Mouse (Mus musculus): ENCODE data around the gene Tufm. TPM values are rescaled to one million over a fixed set of nuclear protein-coding genes. Genes with fewer than 3 reads are reported as not detected.

Gene Tufm
- polyA plus RNA-seq, 1 experiment = 71.4 TPM

DNA sequence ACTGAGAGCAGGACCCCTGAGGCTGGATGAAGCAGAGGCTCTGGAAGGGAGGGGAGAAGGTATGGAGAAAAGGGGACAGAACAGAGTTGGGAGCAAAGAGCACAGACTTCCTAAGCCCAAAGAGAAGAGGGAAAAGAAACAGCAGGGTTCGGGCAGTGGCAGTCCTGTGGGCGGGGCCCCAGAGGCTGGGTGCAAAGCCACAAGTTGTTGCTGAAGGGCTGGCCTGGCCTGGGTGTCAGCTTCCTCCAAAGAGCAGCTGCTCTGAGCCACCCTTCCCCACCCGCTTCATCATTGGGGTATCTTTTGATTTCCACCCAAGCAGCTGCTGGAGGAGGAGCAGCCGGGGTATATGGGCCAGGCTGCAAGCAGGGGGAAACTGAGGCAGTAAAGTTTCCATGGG, 23.0 kb upstream of the Tufm start:
- H3K4me1 ChIP-seq (ENCODE audit: control insufficient read depth, insufficient read depth, low read length) = no peaks in the 10 kb centered on the region
- H3K27ac ChIP-seq (ENCODE audit: insufficient read depth, low read length) = no peak overlapping the region
- TF ChIP-seq POLR2A (IDR thresholded peaks at IDR 0.05; ENCODE audit: low read depth, low read length) (no peak), CTCF (IDR thresholded peaks at IDR 0.05; ENCODE audit: borderline replicate concordance, insufficient read depth, low read length) (no peak)

DNA sequence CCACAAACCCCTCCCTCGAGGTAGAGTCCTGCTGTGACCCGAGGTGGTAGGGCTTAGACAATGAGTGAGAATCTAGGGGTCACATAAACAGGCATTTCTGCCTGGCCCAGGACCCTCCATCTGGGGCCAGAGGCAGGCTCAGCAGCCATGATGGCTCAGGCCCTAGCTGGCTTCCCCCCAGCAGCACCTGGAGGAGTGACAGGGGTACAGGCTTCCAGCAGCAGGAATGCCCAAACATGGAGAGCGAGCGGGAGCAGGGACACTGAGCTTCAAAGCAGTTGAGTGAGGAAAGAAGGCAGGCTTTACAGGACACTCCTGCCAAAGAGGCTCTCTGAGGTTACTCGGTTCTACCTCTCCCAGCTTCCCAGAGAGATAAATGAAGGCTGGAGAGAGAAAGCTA, 22.3 kb upstream of the Tufm start:
- H3K27ac ChIP-seq (ENCODE audit: insufficient read depth, low read length) = no peak overlapping the region
- no peak overlapping the region for H3K4me3 ChIP-seq (ENCODE audit: insufficient read depth, low read length)
- TF ChIP-seq CTCF (IDR thresholded peaks at IDR 0.05; ENCODE audit: borderline replicate concordance, insufficient read depth, low read length) (no peak), POLR2A (IDR thresholded peaks at IDR 0.05; ENCODE audit: low read depth, low read length) (no peak)
- no peaks in the 10 kb centered on the region for H3K4me1 ChIP-seq (ENCODE audit: control insufficient read depth, insufficient read depth, low read length)

More for the DNA sequence above, 23.0 kb upstream of the Tufm start:
- H3K4me3 ChIP-seq (ENCODE audit: insufficient read depth, low read length) = no peak overlapping the region

DNA sequence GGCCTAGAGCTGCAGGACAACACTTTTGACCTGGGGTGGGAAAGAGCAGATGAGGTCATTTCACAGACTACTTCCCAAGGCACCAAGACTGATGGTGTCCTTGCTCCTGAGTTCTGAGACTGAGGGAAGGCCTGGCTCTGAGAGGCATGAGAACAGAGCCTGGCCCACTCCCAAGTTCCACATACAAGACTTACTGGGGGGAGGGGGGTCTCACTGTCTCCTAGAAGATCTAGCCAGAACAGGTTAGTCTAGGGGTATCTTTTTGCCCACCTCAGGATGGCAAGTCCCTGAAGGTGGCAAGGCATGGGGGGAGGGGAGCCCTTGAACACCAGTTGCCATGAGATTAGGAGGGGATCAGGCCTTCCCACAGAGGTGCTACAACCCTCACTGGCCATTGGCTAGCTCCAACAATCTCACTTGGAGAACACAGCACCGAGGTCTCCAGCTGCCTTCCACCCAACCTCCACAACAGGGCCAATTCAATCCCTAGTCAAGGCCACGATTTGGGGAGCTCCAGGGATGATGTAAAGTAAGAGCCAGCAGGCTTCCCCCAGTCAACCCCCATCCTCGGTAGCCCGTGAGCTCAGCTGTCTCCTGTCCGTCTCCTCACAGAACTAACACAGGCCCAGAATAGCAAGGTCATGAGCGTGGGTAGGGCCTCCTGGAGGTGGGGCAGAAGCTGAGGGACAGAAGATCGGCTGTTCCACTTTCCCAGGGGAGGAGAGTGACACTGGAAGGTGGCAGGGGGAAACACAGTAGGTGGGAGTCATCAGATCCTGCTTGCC, 21.7 kb upstream of the Tufm start:
- H3K4me3 ChIP-seq (ENCODE audit: insufficient read depth, low read length) = no peak overlapping the region
- no peaks in the 10 kb centered on the region for H3K4me1 ChIP-seq (ENCODE audit: control insufficient read depth, insufficient read depth, low read length)
- no peak overlapping the region for H3K27ac ChIP-seq (ENCODE audit: insufficient read depth, low read length)
- TF ChIP-seq CTCF (IDR thresholded peaks at IDR 0.05; ENCODE audit: borderline replicate concordance, insufficient read depth, low read length) (no peak), POLR2A (IDR thresholded peaks at IDR 0.05; ENCODE audit: low read depth, low read length) (no peak)

DNA sequence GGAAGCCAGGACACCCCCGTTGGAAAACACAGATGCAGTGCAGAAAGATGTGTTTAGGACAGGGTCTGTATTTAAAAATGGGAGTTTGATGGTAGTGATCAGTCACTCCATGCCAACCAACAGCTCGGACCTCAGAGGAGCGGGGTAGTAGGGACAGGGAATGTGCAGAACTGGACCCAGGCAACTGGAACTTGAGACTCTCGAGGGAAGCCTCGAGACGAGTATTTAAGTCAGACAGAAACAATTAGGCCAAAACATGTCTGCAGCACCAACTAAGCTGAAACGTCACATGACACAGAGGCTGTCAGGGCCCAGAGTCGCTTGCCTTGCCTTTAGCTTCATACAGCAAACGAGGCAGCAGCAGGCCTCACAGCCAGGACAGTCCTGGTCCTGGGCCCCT, 21.0 kb upstream of the Tufm start:
- TF ChIP-seq CTCF (IDR thresholded peaks at IDR 0.05; ENCODE audit: borderline replicate concordance, insufficient read depth, low read length) (no peak), POLR2A (IDR thresholded peaks at IDR 0.05; ENCODE audit: low read depth, low read length) (no peak)
- H3K4me1 ChIP-seq (ENCODE audit: control insufficient read depth, insufficient read depth, low read length) = no peaks in the 10 kb centered on the region
- H3K4me3 ChIP-seq (ENCODE audit: insufficient read depth, low read length) = no peak overlapping the region
- H3K27ac ChIP-seq (ENCODE audit: insufficient read depth, low read length) = no peak overlapping the region

DNA sequence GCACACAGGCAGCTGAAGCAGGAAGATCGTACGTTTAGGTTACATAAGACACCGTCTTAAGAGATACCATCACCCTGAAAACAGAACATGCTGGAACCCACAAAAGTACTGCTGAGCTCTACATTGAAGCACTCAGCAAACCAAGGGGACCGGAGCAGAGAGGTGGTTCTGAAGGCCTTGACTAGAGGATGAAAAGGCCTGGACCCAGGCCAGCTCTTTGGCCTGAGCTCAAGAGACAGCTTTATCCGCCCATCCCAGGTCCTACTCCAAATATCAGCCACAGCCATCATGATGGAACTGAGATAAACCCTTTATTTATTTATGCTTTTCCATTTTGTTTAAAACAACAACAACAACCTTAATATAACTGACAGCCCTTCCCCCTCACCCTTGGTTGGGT, 20.5 kb upstream of the Tufm start:
- TF ChIP-seq CTCF (IDR thresholded peaks at IDR 0.05; ENCODE audit: borderline replicate concordance, insufficient read depth, low read length) = no peak
- no peak for TF ChIP-seq POLR2A (IDR thresholded peaks at IDR 0.05; ENCODE audit: low read depth, low read length)
- Histone ChIP-seq H3K27ac (ENCODE audit: insufficient read depth, low read length) (no peak overlapping the region), H3K4me3 (ENCODE audit: insufficient read depth, low read length) (no peak overlapping the region), H3K4me1 (ENCODE audit: control insufficient read depth, insufficient read depth, low read length) (no peaks in the 10 kb centered on the region)

DNA sequence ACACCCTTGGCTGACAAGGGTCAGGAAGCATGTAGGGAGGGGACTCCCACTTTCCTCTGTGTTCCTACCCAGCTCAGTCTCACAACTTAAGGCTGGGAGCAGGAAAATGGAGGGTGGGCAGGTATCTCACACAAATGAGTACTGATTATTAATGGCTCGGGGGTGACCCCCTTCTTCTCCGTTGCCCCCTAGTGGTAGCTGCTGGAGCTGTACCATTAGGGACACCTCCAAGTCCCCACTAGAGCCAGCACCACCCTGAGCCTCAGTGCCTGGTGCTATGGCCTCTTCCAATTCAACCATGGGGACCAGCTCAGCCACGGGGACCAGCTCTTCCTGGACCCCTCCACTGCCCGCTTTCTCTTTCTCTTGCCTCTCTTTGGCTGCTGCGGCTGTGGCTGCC, 19.9 kb upstream of the Tufm start:
- H3K4me3 ChIP-seq (ENCODE audit: insufficient read depth, low read length) = no peak overlapping the region
- TF ChIP-seq CTCF (IDR thresholded peaks at IDR 0.05; ENCODE audit: borderline replicate concordance, insufficient read depth, low read length) (peak; percentile 27; the same call in 1 of the 2 replicates), POLR2A (IDR thresholded peaks at IDR 0.05; ENCODE audit: low read depth, low read length) (no peak)
- H3K27ac ChIP-seq (ENCODE audit: insufficient read depth, low read length) = no peak overlapping the region
- H3K4me1 ChIP-seq (ENCODE audit: control insufficient read depth, insufficient read depth, low read length) = no peaks in the 10 kb centered on the region

DNA sequence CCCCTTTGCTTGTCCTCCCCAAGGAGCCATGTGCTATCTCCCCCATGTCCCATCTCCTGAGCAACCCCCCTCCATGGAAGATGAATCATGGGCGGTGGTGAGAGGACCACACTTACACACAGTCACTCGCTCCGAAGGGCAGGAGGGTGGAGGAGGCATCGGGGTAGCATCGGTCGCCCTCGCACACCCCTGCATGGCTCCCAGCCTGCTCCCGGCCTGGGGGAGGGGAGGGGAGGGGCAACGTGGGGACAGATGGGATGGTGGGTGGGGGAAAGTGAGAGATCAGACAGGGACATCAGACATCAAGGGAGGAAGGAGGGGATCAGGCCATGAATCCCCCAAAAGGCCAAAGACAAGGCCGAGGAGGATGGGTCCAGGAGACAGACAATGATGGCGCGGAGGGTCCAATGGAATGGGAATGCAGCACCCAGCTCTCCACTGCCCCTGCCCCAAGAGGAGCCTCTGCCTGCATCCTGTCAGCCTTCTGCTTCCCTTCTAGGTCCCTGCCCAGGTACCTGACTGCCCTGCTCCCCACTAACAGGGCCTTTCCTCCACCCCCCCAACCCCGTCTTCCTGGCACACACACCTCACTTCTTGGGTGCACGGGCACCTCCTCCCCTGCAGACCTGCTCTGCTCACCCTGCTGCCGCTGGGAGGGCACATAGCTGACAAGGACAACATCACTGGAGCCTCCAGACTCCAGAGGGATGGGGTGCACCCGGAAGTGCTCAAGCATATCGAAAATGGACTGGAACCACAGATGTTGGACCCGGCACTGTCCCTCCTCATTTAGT, 19.1 kb upstream of the Tufm start:
- no peak overlapping the region for H3K4me3 ChIP-seq (ENCODE audit: insufficient read depth, low read length)
- TF ChIP-seq POLR2A (IDR thresholded peaks at IDR 0.05; ENCODE audit: low read depth, low read length) = no peak
- TF ChIP-seq CTCF (IDR thresholded peaks at IDR 0.05; ENCODE audit: borderline replicate concordance, insufficient read depth, low read length) = no peak
- 0 out of 2 replicates have a peak, but pooled peaks cover 1% of the 10 kb centered on the region for H3K4me1 ChIP-seq (ENCODE audit: control insufficient read depth, insufficient read depth, low read length)
- no peak overlapping the region for H3K27ac ChIP-seq (ENCODE audit: insufficient read depth, low read length)

DNA sequence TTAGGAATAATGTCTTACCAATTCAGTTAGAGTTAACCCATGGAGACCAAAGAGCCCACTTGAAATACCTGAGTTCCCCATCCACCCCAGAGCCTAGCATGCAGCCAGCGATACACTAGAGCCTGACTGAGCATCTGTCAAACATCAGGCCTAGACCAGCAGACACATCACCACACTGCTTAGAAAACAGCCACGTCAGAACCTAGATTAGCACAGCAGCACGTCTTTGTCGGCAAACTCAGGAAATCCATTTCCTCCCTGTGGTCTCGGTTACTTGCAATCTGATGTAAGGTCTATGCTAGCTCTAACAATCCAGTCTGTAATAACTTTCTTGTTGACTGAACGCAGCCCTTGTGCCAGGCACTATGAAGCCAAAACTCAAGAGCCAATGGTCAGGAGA, 17.1 kb upstream of the Tufm start:
- Histone ChIP-seq H3K4me1 (ENCODE audit: control insufficient read depth, insufficient read depth, low read length) (0 out of 2 replicates have a peak, but pooled peaks cover 2% of the 10 kb centered on the region), H3K4me3 (ENCODE audit: insufficient read depth, low read length) (no peak overlapping the region), H3K27ac (ENCODE audit: insufficient read depth, low read length) (no peak overlapping the region)
- no peak for TF ChIP-seq CTCF (IDR thresholded peaks at IDR 0.05; ENCODE audit: borderline replicate concordance, insufficient read depth, low read length)
- TF ChIP-seq POLR2A (IDR thresholded peaks at IDR 0.05; ENCODE audit: low read depth, low read length) = no peak

DNA sequence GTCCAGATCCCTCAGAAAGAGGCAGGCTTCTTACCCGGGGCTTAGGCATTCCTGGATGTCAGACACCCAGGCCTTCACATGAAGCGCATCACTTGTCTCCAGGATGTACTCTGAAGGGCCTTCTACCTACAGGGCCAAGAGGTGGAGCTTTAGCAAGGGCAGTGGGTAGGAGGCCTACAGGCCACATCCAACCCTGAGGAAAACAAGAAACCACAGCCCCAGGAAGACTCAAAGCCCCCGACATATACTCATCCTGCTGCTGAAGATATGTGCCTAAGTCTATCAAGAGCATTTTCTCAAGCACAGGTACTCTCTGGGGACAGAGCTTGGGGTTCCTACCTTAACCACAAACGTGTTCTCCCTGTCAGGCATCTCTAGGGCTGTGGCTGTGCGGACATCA, 15.8 kb upstream of the Tufm start:
- Histone ChIP-seq H3K4me1 (ENCODE audit: control insufficient read depth, insufficient read depth, low read length) (peaks cover 2% of the 10 kb centered on the region; the same call in 1 of the 2 replicates), H3K4me3 (ENCODE audit: insufficient read depth, low read length) (no peak overlapping the region), H3K27ac (ENCODE audit: insufficient read depth, low read length) (no peak overlapping the region)
- no peak for TF ChIP-seq CTCF (IDR thresholded peaks at IDR 0.05; ENCODE audit: borderline replicate concordance, insufficient read depth, low read length)
- no peak for TF ChIP-seq POLR2A (IDR thresholded peaks at IDR 0.05; ENCODE audit: low read depth, low read length)

DNA sequence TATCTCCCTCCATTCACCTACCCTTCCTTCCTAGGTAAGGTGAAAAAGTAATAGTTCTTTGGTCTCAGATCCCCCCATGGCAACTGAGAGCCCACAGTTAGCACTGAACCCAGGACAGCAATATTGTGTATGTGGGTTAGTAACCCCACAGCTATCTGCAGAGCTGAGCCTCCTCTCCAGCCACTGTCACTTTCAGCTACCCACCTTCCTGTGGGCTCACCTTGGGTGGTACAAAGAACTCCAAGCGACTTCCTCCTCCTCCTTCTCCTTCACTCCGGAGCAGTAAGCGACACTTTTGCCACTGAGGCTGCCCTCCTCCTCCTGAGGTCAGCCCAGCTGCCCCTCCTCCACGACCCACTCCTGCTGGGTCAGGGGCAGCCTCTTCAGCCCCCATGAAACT, 15.3 kb upstream of the Tufm start:
- no peak overlapping the region for H3K27ac ChIP-seq (ENCODE audit: insufficient read depth, low read length)
- peaks cover 2% of the 10 kb centered on the region; the same call in 1 of the 2 replicates for H3K4me1 ChIP-seq (ENCODE audit: control insufficient read depth, insufficient read depth, low read length)
- no peak overlapping the region for H3K4me3 ChIP-seq (ENCODE audit: insufficient read depth, low read length)
- no peak for TF ChIP-seq CTCF (IDR thresholded peaks at IDR 0.05; ENCODE audit: borderline replicate concordance, insufficient read depth, low read length)
- TF ChIP-seq POLR2A (IDR thresholded peaks at IDR 0.05; ENCODE audit: low read depth, low read length) = no peak
